Mouse (Mus musculus) cerebellum, adult 11 months (tissue): ENCODE results near the gene Catsper2.

Experiments used
- DNase-seq: peaks from one replicate; pipeline ENCODE4 v3.0.0; 2022

The Catsper2 gene

GRCm38 (mm10) chr2:121413387-121414042 lies at the start of gene Catsper2, which contains the start of gene Pdia3:
TSS of gene Catsper2 (minus strand) at chr2:121413792.
TSS of gene Pdia3 (plus strand) at chr2:121413775.
- peak; percentile 91 for DNase-seq

- DNase-seq, result no peak
Measured at GRCm38 (mm10) chr2:121460071-121460470, 46.5 kb upstream of the Catsper2 start.

- DNase-seq, result peak; percentile 64
Measured at GRCm38 (mm10) chr2:121456692-121457642, 43.4 kb upstream of the Catsper2 start, which contains the start of gene Serinc4. TSS of gene Serinc4 (minus strand) at chr2:121456781.

GRCm38 (mm10) chr2:121455534-121455933 lies 41.9 kb upstream of the Catsper2 start:
- no peak for DNase-seq

- DNase-seq, result no peak
Measured at GRCm38 (mm10) chr2:121453917-121454316, 40.3 kb upstream of the Catsper2 start.

- no peak for DNase-seq
Measured at GRCm38 (mm10) chr2:121452990-121453389, 39.4 kb upstream of the Catsper2 start, which contains the start of gene Hypk. TSS of gene Hypk (plus strand) at chr2:121453290.

- no peak for DNase-seq
Measured at GRCm38 (mm10) chr2:121452361-121452760, 38.8 kb upstream of the Catsper2 start.

- DNase-seq, result no peak
Measured at GRCm38 (mm10) chr2:121450093-121450492, 36.5 kb upstream of the Catsper2 start.

- DNase-seq, result no peak
Measured at GRCm38 (mm10) chr2:121449545-121450011, 36.0 kb upstream of the Catsper2 start.

GRCm38 (mm10) chr2:121448739-121449535 lies 35.3 kb upstream of the Catsper2 start, which contains the start of gene Serf2:
TSS of gene Serf2 (plus strand) at chr2:121449195.
- DNase-seq, result peak; percentile 99

GRCm38 (mm10) chr2:121448136-121448535 lies 34.5 kb upstream of the Catsper2 start:
- DNase-seq, result no peak

- no peak for DNase-seq
Measured at GRCm38 (mm10) chr2:121447006-121447405, 33.4 kb upstream of the Catsper2 start.

GRCm38 (mm10) chr2:121446506-121446905 lies 32.9 kb upstream of the Catsper2 start:
- no peak for DNase-seq

- DNase-seq, result no peak
Measured at GRCm38 (mm10) chr2:121445117-121445516, 31.5 kb upstream of the Catsper2 start.

GRCm38 (mm10) chr2:121444178-121444577 lies 30.6 kb upstream of the Catsper2 start, which contains the start of gene Ell3:
TSS of gene Ell3 (minus strand) at chr2:121444278.
- no peak for DNase-seq

- DNase-seq, result no peak
Measured at GRCm38 (mm10) chr2:121443068-121443349, 29.4 kb upstream of the Catsper2 start.

- DNase-seq, result peak; percentile 47
Measured at GRCm38 (mm10) chr2:121442259-121443067, 28.9 kb upstream of the Catsper2 start.

- no peak for DNase-seq
Measured at GRCm38 (mm10) chr2:121441800-121442199, 28.2 kb upstream of the Catsper2 start.

- no peak for DNase-seq
Measured at GRCm38 (mm10) chr2:121440834-121441605, 27.4 kb upstream of the Catsper2 start.

- no peak for DNase-seq
Measured at GRCm38 (mm10) chr2:121439746-121440145, 26.2 kb upstream of the Catsper2 start.

- no peak for DNase-seq
Measured at GRCm38 (mm10) chr2:121434854-121435253, 21.3 kb upstream of the Catsper2 start.
